Mouse (Mus musculus) forebrain, embryonic 14.5 days (tissue): ENCODE measurements around the gene Iqgap1. TPM values are rescaled to one million over a fixed set of nuclear protein-coding genes. Genes with fewer than 3 reads are reported as not detected.

Experiments
- ATAC-seq: fragments of 200-750 bp; cut with Nextera tagmentation; 2 replicates; pipeline ENCODE4 v1.8.0; 2017; ENCODE audit warnings: mild to moderate bottlenecking, moderate library complexity
- DNase-seq: peaks from one replicate; pipeline ENCODE4 v3.0.0-alpha.2; 2015; ENCODE audit warnings: low spot score
- H3K27ac ChIP-seq: fragments of 300-500 bp; sonication (generic); 2 replicates; pipeline ENCODE4 v1.5.1; 2014; ENCODE audit warnings: low read depth, mild to moderate bottlenecking, control low read depth, low read length, moderate library complexity
- H3K27me3 ChIP-seq: fragments of 300-500 bp; sonication (generic); replicated peaks from 2 replicates; pipeline ENCODE4 v1.6.1; 2014; ENCODE audit warnings: low read length, control low read depth, mixed read lengths; ENCODE audit not compliant: control insufficient read depth, insufficient read depth
- H3K36me3 ChIP-seq: fragments of 300-500 bp; sonication (generic); 2 replicates; pipeline ENCODE4 v1.6.1; 2014; ENCODE audit warnings: low read length, control low read depth; ENCODE audit not compliant: control insufficient read depth, insufficient read depth
- H3K4me1 ChIP-seq: fragments of 300-500 bp; sonication (generic); 2 replicates; pipeline ENCODE4 v1.6.1; 2014; ENCODE audit warnings: antibody characterized with exemption, low read length, control low read depth; ENCODE audit not compliant: control insufficient read depth, insufficient read depth
- H3K4me2 ChIP-seq: fragments of 300-500 bp; sonication (generic); 2 replicates; pipeline ENCODE4 v1.6.1; 2014; ENCODE audit warnings: mild to moderate bottlenecking, control low read depth, low read length
- H3K4me3 ChIP-seq: fragments of 300-500 bp; sonication (generic); 2 replicates; pipeline ENCODE4 v1.5.1; 2014; ENCODE audit warnings: low read depth, low read length, control low read depth
- H3K9ac ChIP-seq: fragments of 300-500 bp; sonication (generic); 2 replicates; pipeline ENCODE4 v1.6.1; 2014; ENCODE audit warnings: mild to moderate bottlenecking, low read length, control low read depth, moderate library complexity
- H3K9me3 ChIP-seq: fragments of 300-500 bp; sonication (generic); replicated peaks from 2 replicates; pipeline ENCODE4 v1.6.1; 2016; ENCODE audit warnings: low read length, control low read depth, mixed read lengths; ENCODE audit not compliant: control insufficient read depth
- WGBS: fragments of 180-500 bp; shearing (Covaris S2); extraction: QIAGEN DNeasy Blood & Tissue Kit; methylation state at CpG from one replicate; pipeline ENCODE4 v1.1.7; 2014; 5-methylcytosine and 5-hydroxymethylcytosine counted together
- polyA plus RNA-seq: library from polyadenylated mRNA; unstranded; fragments of >200 nt; fragmentation: Nextera tagmentation; extraction: Ambion mirVana; gene quantifications from 2 replicates; pipeline ENCODE4 v1.2.1, GENCODE M21; 2014

Gene Iqgap1
- polyA plus RNA-seq, 1 experiment from 2014 or later, result 16.5 TPM

DNA sequence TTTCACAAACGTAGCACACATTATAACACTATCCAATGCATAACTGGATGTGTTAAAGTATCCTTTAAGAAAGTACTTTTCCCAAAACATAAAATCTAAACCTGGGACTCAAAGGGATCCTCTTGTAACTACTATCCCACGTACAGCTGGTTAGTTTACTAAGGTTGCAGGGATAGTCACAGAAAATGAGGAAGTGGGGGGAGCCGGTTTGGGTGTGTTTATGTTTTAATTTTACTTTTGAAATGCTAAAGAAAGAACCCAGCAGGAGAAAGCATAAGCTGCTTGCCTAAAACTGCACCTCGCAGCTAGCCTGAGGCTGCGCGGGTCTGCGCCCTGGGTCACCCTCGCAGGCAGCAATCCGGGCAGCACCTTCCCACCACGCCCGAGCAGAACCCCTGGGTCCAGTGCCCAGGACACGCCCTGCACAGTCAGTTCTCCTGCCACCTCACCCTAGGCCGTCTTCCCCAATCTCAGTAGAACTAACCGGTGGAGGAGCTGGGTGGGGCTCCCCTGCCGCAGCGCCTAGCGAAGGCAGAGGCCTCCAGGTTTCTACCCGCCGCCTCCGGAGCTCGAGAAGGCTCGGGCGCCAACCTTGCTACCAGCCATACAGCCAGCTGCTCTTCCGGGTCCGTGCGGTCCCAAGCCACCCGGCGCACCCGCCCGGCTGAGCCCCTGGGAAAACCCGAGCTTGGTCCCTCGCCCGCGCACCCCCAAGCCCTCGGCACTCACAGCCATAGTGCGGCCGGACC lies 23.2 kb downstream of the Iqgap1 start:
- no peaks in the 10 kb centered on the region for H3K9me3 ChIP-seq
- peaks cover 7% of the 10 kb centered on the region; the same call in 1 of the 2 replicates for H3K4me1 ChIP-seq
- 1% methylated on average over 34 of the region's 37 CpGs for whole genome bisulfite sequencing
- DNase-seq, result peak; percentile 46
- ATAC-seq, result peak; percentile 86
- H3K27me3 ChIP-seq, result no peaks in the 10 kb centered on the region
- H3K27ac ChIP-seq, result peak overlapping the region; percentile 6; the same call in 1 of the 2 replicates
- peak overlapping the region; percentile 86 for H3K4me3 ChIP-seq
- peak overlapping the region; percentile 84 for H3K4me2 ChIP-seq
- H3K9ac ChIP-seq, result peak overlapping the region; percentile 87
- H3K36me3 ChIP-seq, result peaks cover 19% of the 10 kb centered on the region

DNA sequence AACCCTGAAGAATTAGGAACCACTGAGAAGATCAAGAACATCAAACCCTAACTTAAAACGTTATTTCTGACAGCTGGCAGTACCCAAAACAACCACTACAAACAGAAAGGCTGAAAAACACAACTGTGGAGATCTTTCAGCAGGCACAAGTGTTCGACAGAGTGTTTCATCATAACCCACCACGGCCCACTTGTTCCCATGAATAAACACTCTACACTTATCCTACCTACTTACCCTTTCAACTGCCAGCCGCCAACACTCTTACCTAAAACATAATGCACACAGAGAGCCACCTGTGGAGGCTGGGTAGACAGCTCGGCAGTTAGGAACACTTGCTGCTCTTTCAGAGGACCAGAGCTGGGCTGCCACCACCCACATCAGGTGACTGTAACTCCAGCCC lies 26.5 kb downstream of the Iqgap1 start:
- H3K9me3 ChIP-seq, result no peaks in the 10 kb centered on the region
- no peaks in the 10 kb centered on the region for H3K27me3 ChIP-seq
- no peak for ATAC-seq
- DNase-seq, result no peak
- 87% methylated on average over 5 of the region's 5 CpGs for WGBS
- H3K4me3 ChIP-seq, result no peak overlapping the region
- H3K4me1 ChIP-seq, result peaks cover 7% of the 10 kb centered on the region; the same call in 1 of the 2 replicates
- no peak overlapping the region for H3K27ac ChIP-seq
- H3K4me2 ChIP-seq, result no peak overlapping the region
- H3K9ac ChIP-seq, result no peak overlapping the region
- H3K36me3 ChIP-seq, result peaks cover 25% of the 10 kb centered on the region

DNA sequence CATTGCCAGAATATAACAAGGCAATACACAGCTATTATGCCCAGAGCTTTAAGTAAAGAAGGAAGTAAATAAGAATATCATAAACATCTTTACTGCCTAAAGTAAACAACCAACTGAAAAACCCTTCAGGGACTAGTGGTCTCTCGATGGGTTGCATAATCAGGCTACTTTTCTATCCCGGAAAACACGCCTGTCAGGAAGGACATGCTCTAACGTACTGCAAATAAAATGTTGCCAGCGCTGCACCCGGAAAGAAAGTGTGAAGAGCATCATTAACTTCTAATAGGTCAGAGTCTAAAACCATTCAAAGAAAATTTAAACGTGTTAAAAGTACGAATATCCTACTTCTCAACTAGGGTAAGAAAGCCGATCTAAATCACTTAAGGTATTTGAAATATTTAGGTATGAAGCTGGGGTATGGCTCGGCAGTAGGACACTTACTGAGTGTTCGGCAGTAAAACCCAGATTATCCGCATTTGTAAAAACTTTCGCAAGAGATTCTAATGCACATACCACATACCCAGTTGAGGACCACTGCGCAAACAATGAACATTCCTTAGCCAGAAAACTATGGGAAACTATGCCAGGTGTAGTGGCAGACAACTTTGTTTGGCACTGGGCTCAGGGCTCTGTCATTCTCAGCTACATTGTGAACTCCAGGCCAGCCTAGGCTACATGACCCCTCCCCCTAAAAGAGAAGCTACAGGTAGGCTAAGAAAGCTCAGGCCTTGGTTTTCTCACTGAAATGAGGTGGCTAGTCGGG lies 28.8 kb downstream of the Iqgap1 start:
- Histone ChIP-seq H3K27ac (no peak overlapping the region), H3K4me2 (no peak overlapping the region), H3K4me1 (peaks cover under 1% of the 10 kb centered on the region; the same call in 1 of the 2 replicates), H3K9ac (no peak overlapping the region), H3K4me3 (no peak overlapping the region), H3K9me3 (no peaks in the 10 kb centered on the region), H3K36me3 (peaks cover 29% of the 10 kb centered on the region), H3K27me3 (no peaks in the 10 kb centered on the region)
- 93% methylated on average over 15 of the region's 15 CpGs for WGBS
- ATAC-seq (no peak), DNase-seq (no peak)

DNA sequence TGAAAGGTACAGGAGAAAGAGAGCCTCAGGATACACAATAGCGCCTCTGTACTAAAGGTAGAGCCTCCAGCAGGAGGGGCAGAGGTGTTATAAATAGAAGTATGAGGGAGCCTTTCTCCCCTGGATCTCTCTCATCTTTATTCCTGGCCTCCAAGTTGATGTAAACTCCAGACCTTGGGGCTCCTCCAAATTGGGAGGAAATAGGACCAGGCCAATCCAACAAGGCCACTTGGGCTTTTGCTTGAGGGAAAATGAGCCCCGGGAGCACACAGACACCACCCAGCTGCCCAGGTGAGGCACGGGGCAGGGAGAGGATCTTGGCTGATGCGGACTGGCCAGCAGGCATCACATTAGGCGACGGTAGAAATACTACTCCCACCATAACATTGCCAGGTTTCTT lies 29.5 kb downstream of the Iqgap1 start:
- ATAC-seq (no peak), DNase-seq (no peak)
- Histone ChIP-seq H3K9me3 (no peaks in the 10 kb centered on the region), H3K4me3 (no peak overlapping the region), H3K36me3 (peaks cover 29% of the 10 kb centered on the region), H3K4me1 (no peaks in the 10 kb centered on the region), H3K27ac (no peak overlapping the region), H3K9ac (no peak overlapping the region), H3K4me2 (no peak overlapping the region), H3K27me3 (no peaks in the 10 kb centered on the region)
- 94% methylated on average over 6 of the region's 6 CpGs for WGBS

DNA sequence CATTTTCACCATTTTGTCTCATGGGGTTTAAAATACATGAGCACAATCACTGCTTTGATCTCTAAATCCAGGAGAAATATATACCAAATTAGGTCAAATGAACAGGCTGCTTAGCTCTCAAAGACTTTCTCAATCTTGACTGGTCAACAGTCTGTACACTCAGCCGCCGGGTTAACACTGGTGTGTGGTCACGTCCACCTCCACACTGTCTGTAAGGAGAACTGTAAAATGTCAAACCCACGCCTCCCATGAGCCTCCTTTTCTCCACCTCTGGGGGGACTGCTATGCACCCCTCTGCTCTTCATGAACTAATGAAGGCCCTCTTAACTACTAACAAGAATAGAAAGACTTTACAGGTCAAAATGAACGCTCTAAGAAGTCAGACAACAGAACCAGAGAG lies 36.2 kb downstream of the Iqgap1 start:
- DNase-seq (no peak), ATAC-seq (no peak)
- WGBS, result 89% methylated on average over 5 of the region's 5 CpGs
- Histone ChIP-seq H3K27ac (no peak overlapping the region), H3K4me2 (no peak overlapping the region), H3K9ac (no peak overlapping the region), H3K27me3 (no peaks in the 10 kb centered on the region), H3K36me3 (0 out of 2 replicates have a peak, but pooled peaks cover 3% of the 10 kb centered on the region), H3K4me1 (no peaks in the 10 kb centered on the region), H3K9me3 (no peaks in the 10 kb centered on the region), H3K4me3 (no peak overlapping the region)

DNA sequence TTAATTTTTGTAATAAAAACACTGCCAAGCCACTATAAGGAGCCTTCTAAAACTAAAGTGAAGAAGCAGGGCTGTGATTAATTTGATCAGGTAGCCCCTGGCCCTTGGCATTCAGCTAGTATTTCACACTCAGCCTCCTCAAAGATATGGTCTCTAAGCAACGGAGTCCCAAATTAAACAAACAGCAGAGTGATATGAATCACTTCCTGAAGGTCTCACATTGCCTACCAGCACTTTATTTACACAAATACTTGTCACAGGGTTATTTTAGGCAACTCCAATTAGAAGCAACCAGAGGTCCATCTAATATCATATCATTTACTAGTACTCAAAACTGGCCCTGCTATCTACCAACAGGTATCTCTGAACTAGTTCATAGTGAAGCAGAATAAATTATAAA lies 36.7 kb downstream of the Iqgap1 start:
- Histone ChIP-seq H3K4me2 (no peak overlapping the region), H3K27me3 (no peaks in the 10 kb centered on the region), H3K4me3 (no peak overlapping the region), H3K27ac (no peak overlapping the region), H3K9ac (no peak overlapping the region), H3K36me3 (0 out of 2 replicates have a peak, but pooled peaks cover 3% of the 10 kb centered on the region), H3K4me1 (no peaks in the 10 kb centered on the region), H3K9me3 (no peaks in the 10 kb centered on the region)
- 66% methylated on average over 1 of the region's 1 CpGs for WGBS
- no peak for ATAC-seq
- DNase-seq, result no peak

DNA sequence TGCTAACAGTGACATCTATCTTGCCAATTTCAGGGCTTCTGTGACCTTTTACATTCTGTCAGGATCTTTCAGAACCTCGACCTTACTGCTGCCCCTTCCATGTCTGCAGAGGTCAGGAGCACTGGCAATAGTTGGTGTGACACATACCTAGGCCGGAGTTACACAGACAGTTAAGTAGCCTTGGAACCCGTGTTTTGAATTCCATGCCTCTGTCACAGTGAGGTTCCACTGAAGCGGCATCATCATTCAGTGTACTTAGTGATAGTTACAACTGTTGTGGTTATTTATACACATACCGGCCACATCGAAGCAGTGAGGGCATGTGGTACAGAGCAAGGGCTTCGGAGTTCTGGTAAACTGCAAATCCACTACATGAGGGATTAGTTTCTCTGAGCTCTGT lies 37.8 kb downstream of the Iqgap1 start:
- DNase-seq (no peak), ATAC-seq (no peak)
- no peak overlapping the region for H3K4me2 ChIP-seq
- H3K27me3 ChIP-seq, result no peaks in the 10 kb centered on the region
- H3K9me3 ChIP-seq, result no peaks in the 10 kb centered on the region
- no peak overlapping the region for H3K9ac ChIP-seq
- no peak overlapping the region for H3K4me3 ChIP-seq
- no peaks in the 10 kb centered on the region for H3K4me1 ChIP-seq
- 0 out of 2 replicates have a peak, but pooled peaks cover under 1% of the 10 kb centered on the region for H3K36me3 ChIP-seq
- 90% methylated on average over 7 of the region's 7 CpGs for WGBS
- H3K27ac ChIP-seq, result no peak overlapping the region

DNA sequence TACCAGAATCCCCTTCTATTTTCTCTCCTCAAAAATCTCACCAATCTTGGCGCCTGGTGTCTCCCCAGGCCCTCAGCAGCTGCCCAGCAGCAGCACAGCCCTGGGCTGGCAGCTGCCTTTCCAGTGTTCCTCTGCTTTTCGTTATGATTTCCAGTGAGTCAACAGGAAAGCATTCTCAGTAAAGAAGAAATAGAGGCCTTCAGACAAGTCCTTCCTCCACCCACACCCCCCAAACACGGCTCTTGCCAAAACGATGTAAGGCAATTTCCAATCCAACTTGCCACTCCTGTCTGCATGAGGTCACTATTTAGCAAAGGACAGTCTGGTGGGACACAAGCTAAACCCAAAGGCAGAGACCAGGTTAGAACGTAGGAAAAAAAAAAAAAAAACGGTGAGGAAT lies 39.0 kb downstream of the Iqgap1 start:
- no peak for ATAC-seq
- no peak for DNase-seq
- no peaks in the 10 kb centered on the region for H3K27me3 ChIP-seq
- H3K9ac ChIP-seq, result no peak overlapping the region
- no peak overlapping the region for H3K27ac ChIP-seq
- H3K4me1 ChIP-seq, result no peaks in the 10 kb centered on the region
- no peak overlapping the region for H3K4me3 ChIP-seq
- no peaks in the 10 kb centered on the region for H3K9me3 ChIP-seq
- no peaks in the 10 kb centered on the region for H3K36me3 ChIP-seq
- H3K4me2 ChIP-seq, result no peak overlapping the region
- WGBS, result 82% methylated on average over 6 of the region's 6 CpGs

DNA sequence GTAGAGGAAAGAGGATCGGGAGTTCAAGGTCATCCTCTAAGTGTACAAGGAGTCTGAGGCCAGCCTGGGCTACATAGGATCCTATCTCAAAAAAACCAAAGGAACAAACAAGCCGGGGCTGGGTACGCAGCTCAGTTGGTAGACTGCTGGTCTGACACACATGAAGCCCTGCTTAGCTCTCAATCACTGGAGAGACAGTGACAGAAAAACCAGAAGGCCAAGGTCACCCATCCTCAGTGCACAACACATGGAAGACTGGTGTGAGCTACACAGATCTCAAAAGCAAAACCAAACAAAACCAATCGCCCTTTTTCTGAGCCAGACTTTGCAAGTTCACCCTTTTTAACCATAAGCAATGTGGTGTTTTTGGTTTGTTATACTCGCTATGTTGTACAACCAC lies 41.9 kb downstream of the Iqgap1 start:
- no peaks in the 10 kb centered on the region for H3K36me3 ChIP-seq
- H3K27ac ChIP-seq, result no peak overlapping the region
- no peaks in the 10 kb centered on the region for H3K9me3 ChIP-seq
- DNase-seq (no peak), ATAC-seq (no peak)
- no peak overlapping the region for H3K4me3 ChIP-seq
- H3K27me3 ChIP-seq, result no peaks in the 10 kb centered on the region
- no peak overlapping the region for H3K9ac ChIP-seq
- H3K4me1 ChIP-seq, result no peaks in the 10 kb centered on the region
- WGBS, result 94% methylated on average over 5 of the region's 5 CpGs
- no peak overlapping the region for H3K4me2 ChIP-seq
